Mouse (Mus musculus): Measurements from ENCODE around the gene S1pr4. TPM values are rescaled to one million over a fixed set of nuclear protein-coding genes. Genes with fewer than 3 reads are reported as not detected.

S1pr4 gene
- polyA plus RNA-seq, 1 experiment from 2014 or later, result 0.69 TPM

GRCm38 (mm10) chr10:81472403-81473002, 27.4 kb downstream of the S1pr4 start:
- Histone ChIP-seq H3K9me3 (replicated peaks) (no peaks in the 10 kb centered on the region), H3K9ac (replicated peaks) (peak overlapping the region; percentile 57), H3K4me1 (peaks cover 46% of the 10 kb centered on the region), H3K4me3 (replicated peaks) (peak overlapping the region; percentile 41), H3K4me2 (peak overlapping the region; percentile 75), H3K36me3 (peaks cover 35% of the 10 kb centered on the region), H3K27ac (replicated peaks) (peak overlapping the region; percentile 85), H3K27me3 (replicated peaks) (peaks cover 3% of the 10 kb centered on the region; the same call in 1 of the 2 replicates)
- peak; percentile 48 for ATAC-seq (ENCODE audit: low FRiP score)
- WGBS, result 1% methylated on average over 17 of the region's 18 CpGs

- Histone ChIP-seq H3K9ac (replicated peaks) (no peak overlapping the region), H3K36me3 (peaks cover 46% of the 10 kb centered on the region), H3K4me1 (peaks cover 43% of the 10 kb centered on the region), H3K9me3 (replicated peaks) (no peaks in the 10 kb centered on the region), H3K4me2 (no peak overlapping the region), H3K4me3 (replicated peaks) (no peak overlapping the region), H3K27me3 (replicated peaks) (peaks cover 19% of the 10 kb centered on the region), H3K27ac (replicated peaks) (no peak overlapping the region)
- WGBS, result 54% methylated on average over 18 of the region's 18 CpGs
- ATAC-seq (ENCODE audit: low FRiP score), result no peak
Observed at GRCm38 (mm10) chr10:81470454-81470853, 29.5 kb downstream of the S1pr4 start.

- no peaks in the 10 kb centered on the region for H3K9me3 ChIP-seq (replicated peaks)
- 83% methylated on average over 5 of the region's 5 CpGs for WGBS
Observed at GRCm38 (mm10) chr10:81469253-81469652, 30.7 kb downstream of the S1pr4 start.

GRCm38 (mm10) chr10:81467670-81468235, 32.2 kb downstream of the S1pr4 start:
- WGBS, result 90% methylated on average over 16 of the region's 16 CpGs
- H3K4me1 ChIP-seq, result peaks cover 38% of the 10 kb centered on the region
- H3K9ac ChIP-seq (replicated peaks), result no peak overlapping the region
- H3K36me3 ChIP-seq, result peaks cover 50% of the 10 kb centered on the region
- H3K27me3 ChIP-seq (replicated peaks), result peaks cover 46% of the 10 kb centered on the region
- H3K4me3 ChIP-seq (replicated peaks), result no peak overlapping the region
- H3K27ac ChIP-seq (replicated peaks), result no peak overlapping the region
- ATAC-seq (ENCODE audit: low FRiP score), result no peak
- H3K4me2 ChIP-seq, result no peak overlapping the region
- no peaks in the 10 kb centered on the region for H3K9me3 ChIP-seq (replicated peaks)

More at GRCm38 (mm10) chr10:81469253-81469652, 30.7 kb downstream of the S1pr4 start:
- H3K36me3 ChIP-seq, result peaks cover 42% of the 10 kb centered on the region
- peaks cover 31% of the 10 kb centered on the region for H3K27me3 ChIP-seq (replicated peaks)
- H3K9ac ChIP-seq (replicated peaks), result no peak overlapping the region
- H3K4me2 ChIP-seq, result no peak overlapping the region
- no peak for ATAC-seq (ENCODE audit: low FRiP score)
- peaks cover 49% of the 10 kb centered on the region for H3K4me1 ChIP-seq
- H3K27ac ChIP-seq (replicated peaks), result no peak overlapping the region
- no peak overlapping the region for H3K4me3 ChIP-seq (replicated peaks)

- WGBS, result 62% methylated on average over 14 of the region's 14 CpGs
- no peak overlapping the region for H3K4me3 ChIP-seq (replicated peaks)
- H3K27me3 ChIP-seq (replicated peaks), result peaks cover 55% of the 10 kb centered on the region
- H3K4me1 ChIP-seq, result peaks cover 29% of the 10 kb centered on the region
- H3K9me3 ChIP-seq (replicated peaks), result no peaks in the 10 kb centered on the region
- H3K4me2 ChIP-seq, result no peak overlapping the region
- no peak overlapping the region for H3K9ac ChIP-seq (replicated peaks)
- peaks cover 53% of the 10 kb centered on the region for H3K36me3 ChIP-seq
- ATAC-seq (ENCODE audit: low FRiP score), result no peak
- H3K27ac ChIP-seq (replicated peaks), result no peak overlapping the region
Observed at GRCm38 (mm10) chr10:81466881-81467280, 33.1 kb downstream of the S1pr4 start.

- Histone ChIP-seq H3K4me2 (no peak overlapping the region), H3K36me3 (peaks cover 54% of the 10 kb centered on the region), H3K27ac (replicated peaks) (no peak overlapping the region), H3K4me3 (replicated peaks) (no peak overlapping the region), H3K4me1 (peaks cover 22% of the 10 kb centered on the region), H3K27me3 (replicated peaks) (peaks cover 63% of the 10 kb centered on the region), H3K9me3 (replicated peaks) (no peaks in the 10 kb centered on the region), H3K9ac (replicated peaks) (no peak overlapping the region)
- WGBS, result 85% methylated on average over 2 of the region's 2 CpGs
- no peak for ATAC-seq (ENCODE audit: low FRiP score)
Observed at GRCm38 (mm10) chr10:81466066-81466465, 33.9 kb downstream of the S1pr4 start.

GRCm38 (mm10) chr10:81465265-81465645, 34.7 kb downstream of the S1pr4 start:
- ATAC-seq (ENCODE audit: low FRiP score), result 0 out of 2 replicates have a peak, but pooled peaks have one; percentile 3
- Histone ChIP-seq H3K4me2 (no peak overlapping the region), H3K27ac (replicated peaks) (no peak overlapping the region), H3K27me3 (replicated peaks) (peaks cover 67% of the 10 kb centered on the region), H3K9me3 (replicated peaks) (no peaks in the 10 kb centered on the region), H3K4me1 (peaks cover 14% of the 10 kb centered on the region), H3K9ac (replicated peaks) (no peak overlapping the region), H3K4me3 (replicated peaks) (no peak overlapping the region), H3K36me3 (peaks cover 54% of the 10 kb centered on the region)
- 7% methylated on average over 5 of the region's 5 CpGs for WGBS

- ATAC-seq (ENCODE audit: low FRiP score), result peak; percentile 67
- Histone ChIP-seq H3K36me3 (peaks cover 51% of the 10 kb centered on the region), H3K9me3 (replicated peaks) (no peaks in the 10 kb centered on the region), H3K4me3 (replicated peaks) (peak overlapping the region; percentile 23), H3K4me2 (peak overlapping the region; percentile 51), H3K27me3 (replicated peaks) (peaks cover 70% of the 10 kb centered on the region), H3K4me1 (peaks cover 14% of the 10 kb centered on the region), H3K27ac (replicated peaks) (no peak overlapping the region), H3K9ac (replicated peaks) (no peak overlapping the region)
- WGBS, result 3% methylated on average over 31 of the region's 33 CpGs
Observed at GRCm38 (mm10) chr10:81464405-81465264, 35.3 kb downstream of the S1pr4 start.

- no peak for ATAC-seq (ENCODE audit: low FRiP score)
- H3K9ac ChIP-seq (replicated peaks), result no peak overlapping the region
- H3K4me2 ChIP-seq, result no peak overlapping the region
- H3K4me1 ChIP-seq, result peaks cover 14% of the 10 kb centered on the region
- H3K9me3 ChIP-seq (replicated peaks), result no peaks in the 10 kb centered on the region
- no peak overlapping the region for H3K4me3 ChIP-seq (replicated peaks)
- H3K36me3 ChIP-seq, result peaks cover 43% of the 10 kb centered on the region
- H3K27me3 ChIP-seq (replicated peaks), result peaks cover 74% of the 10 kb centered on the region
- H3K27ac ChIP-seq (replicated peaks), result no peak overlapping the region
- WGBS, result 73% methylated on average over 4 of the region's 4 CpGs
Observed at GRCm38 (mm10) chr10:81463531-81463930, 36.4 kb downstream of the S1pr4 start.

- peaks cover 37% of the 10 kb centered on the region for H3K36me3 ChIP-seq
Observed at GRCm38 (mm10) chr10:81462917-81463316, 37.0 kb downstream of the S1pr4 start.

GRCm38 (mm10) chr10:81462415-81462804, 37.5 kb downstream of the S1pr4 start:
- H3K27me3 ChIP-seq (replicated peaks), result peaks cover 75% of the 10 kb centered on the region
- no peak overlapping the region for H3K4me2 ChIP-seq
- H3K9me3 ChIP-seq (replicated peaks), result no peaks in the 10 kb centered on the region
- peaks cover 32% of the 10 kb centered on the region for H3K36me3 ChIP-seq
- no peak overlapping the region for H3K27ac ChIP-seq (replicated peaks)
- no peak for ATAC-seq (ENCODE audit: low FRiP score)
- H3K9ac ChIP-seq (replicated peaks), result no peak overlapping the region
- WGBS, result 40% methylated on average over 7 of the region's 7 CpGs
- peaks cover 14% of the 10 kb centered on the region for H3K4me1 ChIP-seq
- H3K4me3 ChIP-seq (replicated peaks), result no peak overlapping the region

More at GRCm38 (mm10) chr10:81462917-81463316, 37.0 kb downstream of the S1pr4 start:
- 73% methylated on average over 7 of the region's 7 CpGs for WGBS
- Histone ChIP-seq H3K4me3 (replicated peaks) (no peak overlapping the region), H3K9ac (replicated peaks) (no peak overlapping the region), H3K27ac (replicated peaks) (no peak overlapping the region), H3K4me1 (peaks cover 14% of the 10 kb centered on the region), H3K4me2 (no peak overlapping the region), H3K27me3 (replicated peaks) (peaks cover 74% of the 10 kb centered on the region), H3K9me3 (replicated peaks) (no peaks in the 10 kb centered on the region)
- no peak for ATAC-seq (ENCODE audit: low FRiP score)
